Mouse (Mus musculus) C2C12 (cell line): Measurements from ENCODE around the gene Ntf5. TPM values are rescaled to one million over a fixed set of nuclear protein-coding genes. Genes with fewer than 3 reads are reported as not detected.

Experiments
- H3K27me3 ChIP-seq: one replicate; pipeline ENCODE4 v1.6.1; 2011; ENCODE audit not compliant: control insufficient read depth, insufficient read depth, insufficient read length
- H3K36me3 ChIP-seq: one replicate; pipeline ENCODE4 v1.6.1; 2011; ENCODE audit not compliant: control insufficient read depth, insufficient read depth
- H3K4me3 ChIP-seq: one replicate; pipeline ENCODE4 v1.5.1; 2011; ENCODE audit warnings: mild to moderate bottlenecking, control low read depth; ENCODE audit not compliant: poor library complexity, insufficient read depth, severe bottlenecking
- H3K79me2 ChIP-seq: one replicate; pipeline ENCODE4 v1.6.1; 2011; ENCODE audit not compliant: control insufficient read depth, insufficient read depth
- H3K79me3 ChIP-seq: one replicate; pipeline ENCODE4 v1.6.1; 2011; ENCODE audit warnings: low read depth, control low read depth
- H3ac ChIP-seq: one replicate; pipeline ENCODE3; 2011; ENCODE audit warnings: low read depth; ENCODE audit not compliant: control insufficient read depth, insufficient read length
- CEBPB ChIP-seq: IDR thresholded peaks from one replicate; pipeline ENCODE4 v1.6.1; 2011; ENCODE audit warnings: low read depth, mild to moderate bottlenecking, control low read depth, moderate library complexity
- CTCF ChIP-seq: IDR thresholded peaks from one replicate; pipeline ENCODE4 v1.5.1; 2011; ENCODE audit not compliant: control insufficient read depth, insufficient read depth, insufficient read length
- FOSL1 ChIP-seq: IDR thresholded peaks from one replicate; pipeline ENCODE4 v1.8.0; 2011; ENCODE audit warnings: mild to moderate bottlenecking, low read length; ENCODE audit not compliant: poor library complexity, insufficient read depth, severe bottlenecking
- MAX ChIP-seq: IDR thresholded peaks from one replicate; pipeline ENCODE4 v1.6.1; 2011; ENCODE audit warnings: mild to moderate bottlenecking, control low read depth
- MYOD1 ChIP-seq: IDR thresholded peaks from one replicate; pipeline ENCODE4 v1.6.1; 2011; ENCODE audit warnings: low read depth; ENCODE audit not compliant: control insufficient read depth, insufficient read length
- MYOG ChIP-seq: IDR thresholded peaks from one replicate; pipeline ENCODE4 v1.6.1; 2011; ENCODE audit not compliant: control insufficient read depth, insufficient read length; ENCODE audit errors: extremely low read depth
- USF1 ChIP-seq: IDR thresholded peaks from one replicate; pipeline ENCODE4 v1.6.1; 2011; ENCODE audit warnings: low read depth, mild to moderate bottlenecking, control low read depth, moderate library complexity
- long read RNA-seq, 2 experiments: library from polyadenylated mRNA; unstranded; transcript quantifications; one replicate each; pipeline ENCODE4 v2.0.0; 2019 to 2020
- polyA plus RNA-seq: library from polyadenylated mRNA; unstranded; fragments of >200 nt; fragmentation: generic; extraction: Trizol; gene quantifications from one replicate; pipeline ENCODE4 v1.2.1, GENCODE M21; 2012; ENCODE audit warnings: missing spikeins

Gene Ntf5
- 0.92 TPM for polyA plus RNA-seq
- long read RNA-seq, experiment 1: 0 reads
- long read RNA-seq, experiment 2, partial matches to known transcripts: 0 of 1 reads
- long read RNA-seq, experiment 2, other reads (novel, unspliced or antisense): 1 of 1 reads

GRCm38 (mm10) chr7:45413113-45413863 lies at the start of gene Ntf5:
TSS of gene Ntf5 (plus strand) at chr7:45413695.
- H3ac ChIP-seq: peak within 1 kb of the TSS; percentile 56
- no peaks in the 10 kb centered on the region for H3K79me3 ChIP-seq
- H3K27me3 ChIP-seq: peaks cover 22% of the 10 kb centered on the region
- TF ChIP-seq MYOD1 (no peak), CTCF (no peak), MAX (no peak), MYOG (no peak), USF1 (no peak), FOSL1 (no peak), CEBPB (no peak)
- no peaks in the 10 kb centered on the region for H3K79me2 ChIP-seq
- no peaks in the 10 kb centered on the region for H3K36me3 ChIP-seq
- peak within 1 kb of the TSS; percentile 23 for H3K4me3 ChIP-seq

- H3K36me3 ChIP-seq: no peaks in the 10 kb centered on the region
- no peak for TF ChIP-seq MYOD1
- TF ChIP-seq FOSL1: no peak
- no peak for TF ChIP-seq MYOG
- no peak for TF ChIP-seq USF1
- no peak for TF ChIP-seq CEBPB
- no peak for TF ChIP-seq MAX
- TF ChIP-seq CTCF: no peak
- no peak overlapping the region for H3K4me3 ChIP-seq
- no peaks in the 10 kb centered on the region for H3K79me3 ChIP-seq
- H3ac ChIP-seq: no peak overlapping the region
- H3K79me2 ChIP-seq: no peaks in the 10 kb centered on the region
- no peaks in the 10 kb centered on the region for H3K27me3 ChIP-seq
These were observed 49.5 kb upstream of the Ntf5 start for GRCm38 (mm10) chr7:45363983-45364382.

- peak overlapping the region; percentile 42 for H3ac ChIP-seq
- TF ChIP-seq MYOG (no peak), FOSL1 (no peak), MYOD1 (no peak), CTCF (no peak), USF1 (no peak), CEBPB (no peak), MAX (no peak)
- no peaks in the 10 kb centered on the region for H3K79me2 ChIP-seq
- H3K36me3 ChIP-seq: no peaks in the 10 kb centered on the region
- H3K4me3 ChIP-seq: peak overlapping the region; percentile 31
- H3K79me3 ChIP-seq: no peaks in the 10 kb centered on the region
- H3K27me3 ChIP-seq: no peaks in the 10 kb centered on the region
These were observed 47.5 kb upstream of the Ntf5 start for GRCm38 (mm10) chr7:45365742-45366651.

- Histone ChIP-seq H3K4me3 (peak within 1 kb of the TSS; percentile 36), H3K36me3 (no peaks in the 10 kb centered on the region), H3ac (peak within 1 kb of the TSS; percentile 55), H3K79me2 (no peaks in the 10 kb centered on the region), H3K79me3 (no peaks in the 10 kb centered on the region), H3K27me3 (no peaks in the 10 kb centered on the region)
- TF ChIP-seq MYOD1 (no peak), USF1 (no peak), MAX (no peak), CEBPB (no peak), CTCF (no peak), MYOG (no peak), FOSL1 (no peak)
These were observed 46.9 kb upstream of the Ntf5 start, which contains the start of gene Ppfia3 for GRCm38 (mm10) chr7:45366652-45367019. TSS of gene Ppfia3 (minus strand) at chr7:45367019.
